Mouse (Mus musculus) erythroblast, embryonic 14.5 days (primary cell): Measurements from ENCODE around the gene Fam57a. TPM values are rescaled to one million over a fixed set of nuclear protein-coding genes. Genes with fewer than 3 reads are reported as not detected.

Source experiments
- H3K27me3 ChIP-seq: 2 replicates; pipeline ENCODE4 v1.6.1; 2012; ENCODE audit warnings: inconsistent platforms; ENCODE audit not compliant: control insufficient read depth
- H3K36me3 ChIP-seq: 2 replicates; pipeline ENCODE4 v1.6.1; 2012; ENCODE audit warnings: mild to moderate bottlenecking, inconsistent platforms; ENCODE audit not compliant: control insufficient read depth
- H3K4me1 ChIP-seq: 2 replicates; pipeline ENCODE4 v1.6.1; 2012; ENCODE audit warnings: inconsistent platforms; ENCODE audit not compliant: control insufficient read depth
- H3K4me3 ChIP-seq: replicated peaks from 2 replicates; pipeline ENCODE3; 2012; ENCODE audit warnings: moderate library complexity, mild to moderate bottlenecking, inconsistent platforms
- H3K9me3 ChIP-seq: 2 replicates; pipeline ENCODE4 v1.6.1; 2012; ENCODE audit warnings: low read length, inconsistent platforms, mixed read lengths; ENCODE audit not compliant: control insufficient read depth
- GATA1 ChIP-seq: IDR thresholded peaks from 2 replicates; pipeline ENCODE4 v1.6.1; 2012; ENCODE audit warnings: low read length, inconsistent platforms, mixed read lengths
- TAL1 ChIP-seq: IDR thresholded peaks from 3 replicates; pipeline ENCODE4 v1.6.1; 2012; ENCODE audit warnings: low read length, inconsistent platforms, mixed read lengths
- polyA plus RNA-seq: library from polyadenylated mRNA; stranded (reverse); fragments of >175 nt; gene quantifications from 2 replicates; pipeline ENCODE4 v1.2.3, GENCODE M21; 2012

The Fam57a gene
- polyA plus RNA-seq, 1 experiment: not detected

DNA sequence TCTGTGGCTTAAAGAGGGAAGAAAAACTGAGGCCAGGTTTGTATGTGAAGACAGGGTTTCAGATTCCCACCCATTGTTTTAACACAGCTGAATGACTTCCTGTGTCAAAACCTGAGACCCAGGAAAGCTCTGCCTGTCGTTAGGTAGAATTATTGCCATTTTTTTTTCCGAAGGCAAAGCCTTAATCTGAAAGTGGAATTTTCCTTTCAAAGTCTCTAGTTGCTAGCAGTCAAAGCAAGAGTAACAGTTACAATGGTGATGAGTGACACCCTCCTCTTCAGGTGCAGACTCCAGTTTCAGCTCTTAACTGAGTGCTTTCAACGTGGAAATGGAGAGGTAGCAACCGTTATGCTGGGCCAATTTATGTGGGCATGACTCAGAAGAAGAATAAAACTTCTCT, 28.5 kb upstream of the Fam57a start:
- Histone ChIP-seq H3K4me3 (no peak overlapping the region), H3K36me3 (peaks cover 8% of the 10 kb centered on the region; the same call in 1 of the 2 replicates), H3K9me3 (no peaks in the 10 kb centered on the region), H3K27me3 (no peaks in the 10 kb centered on the region), H3K4me1 (no peaks in the 10 kb centered on the region; the same call in 1 of the 2 replicates)
- TF ChIP-seq TAL1 (no peak), GATA1 (no peak)

DNA sequence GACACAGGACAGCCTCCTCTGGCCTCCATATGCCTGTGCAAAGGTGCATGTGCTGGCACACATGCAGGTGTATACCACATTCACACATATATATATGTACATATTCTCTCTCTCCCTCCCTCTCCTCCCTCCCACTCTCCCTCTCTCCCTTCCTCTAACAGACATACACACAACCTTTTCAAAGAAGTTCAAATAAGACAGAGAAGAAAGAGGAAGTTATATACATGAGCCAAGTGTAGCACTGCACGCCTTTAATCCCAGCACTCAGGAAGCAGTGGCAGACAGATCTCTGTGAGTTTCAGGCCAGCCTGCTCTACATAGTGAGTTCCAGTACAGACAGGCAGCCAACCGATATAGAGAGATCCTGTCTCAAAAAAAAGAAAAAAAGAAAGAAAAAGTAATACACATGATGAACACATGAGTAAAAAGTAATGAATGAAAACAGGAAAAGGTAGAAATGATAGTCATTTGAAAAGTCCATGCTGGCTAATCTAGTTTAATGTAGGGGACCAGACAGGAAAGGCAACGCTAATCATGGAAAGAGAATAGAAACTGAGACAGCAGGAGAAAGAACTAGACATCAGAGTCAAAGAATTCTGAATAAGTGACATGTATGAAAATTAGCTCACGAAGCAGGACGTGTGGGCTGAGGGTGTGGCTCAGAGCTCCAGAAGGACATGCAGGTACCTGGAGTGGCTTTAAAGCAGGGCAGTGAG, 26.1 kb upstream of the Fam57a start:
- TF ChIP-seq GATA1 (no peak), TAL1 (no peak)
- Histone ChIP-seq H3K36me3 (peaks cover 10% of the 10 kb centered on the region; the same call in 1 of the 2 replicates), H3K4me3 (no peak overlapping the region), H3K27me3 (no peaks in the 10 kb centered on the region), H3K4me1 (no peaks in the 10 kb centered on the region; the same call in 1 of the 2 replicates), H3K9me3 (no peaks in the 10 kb centered on the region)

DNA sequence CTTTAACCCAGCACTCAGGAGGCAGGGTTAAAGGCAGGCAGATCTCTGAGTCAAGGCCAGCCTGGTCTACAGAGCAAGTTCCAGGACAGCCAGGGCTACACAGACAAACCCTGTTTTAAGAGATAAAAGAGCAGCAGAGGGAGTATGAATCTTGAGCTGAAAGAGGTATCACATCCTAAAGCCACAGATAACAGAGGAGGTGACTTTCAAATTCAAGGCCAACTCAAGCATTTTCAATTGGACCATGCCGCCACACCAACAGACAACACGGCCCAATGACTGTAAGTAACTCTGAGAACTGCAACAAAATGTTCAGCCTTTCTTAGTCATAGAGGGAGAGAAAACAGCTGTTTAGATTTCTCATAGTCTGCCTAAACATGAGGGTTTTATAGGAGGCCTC, 25.3 kb upstream of the Fam57a start:
- H3K4me1 ChIP-seq: no peaks in the 10 kb centered on the region; the same call in 1 of the 2 replicates
- no peak for TF ChIP-seq TAL1
- no peak for TF ChIP-seq GATA1
- peaks cover 10% of the 10 kb centered on the region; the same call in 1 of the 2 replicates for H3K36me3 ChIP-seq

DNA sequence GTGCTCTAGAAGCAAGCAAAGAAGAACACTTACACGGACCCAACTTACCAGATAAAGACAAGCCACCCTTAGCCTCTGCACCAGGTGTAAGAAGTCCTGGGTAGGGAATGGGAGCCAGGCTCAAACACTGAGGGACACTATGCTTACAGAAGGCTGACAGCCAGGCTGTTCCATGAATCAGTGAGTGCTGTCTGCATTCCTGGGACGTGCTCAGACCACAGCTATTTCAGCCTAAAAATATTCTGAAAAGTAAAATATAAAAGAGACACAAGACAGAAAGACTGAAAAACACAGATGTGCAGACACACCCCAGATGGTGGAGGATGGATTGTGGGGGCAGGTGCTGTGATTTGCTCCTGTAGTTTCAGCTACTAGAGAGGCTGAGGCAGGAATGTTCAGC, 24.6 kb upstream of the Fam57a start:
- Histone ChIP-seq H3K36me3 (peaks cover 12% of the 10 kb centered on the region; the same call in 1 of the 2 replicates), H3K27me3 (no peaks in the 10 kb centered on the region), H3K9me3 (no peaks in the 10 kb centered on the region), H3K4me3 (no peak overlapping the region), H3K4me1 (no peaks in the 10 kb centered on the region; the same call in 1 of the 2 replicates)
- TF ChIP-seq TAL1 (no peak), GATA1 (no peak)

More for the DNA sequence above, 25.3 kb upstream of the Fam57a start:
- H3K9me3 ChIP-seq: no peaks in the 10 kb centered on the region
- no peak overlapping the region for H3K4me3 ChIP-seq
- H3K27me3 ChIP-seq: no peaks in the 10 kb centered on the region

DNA sequence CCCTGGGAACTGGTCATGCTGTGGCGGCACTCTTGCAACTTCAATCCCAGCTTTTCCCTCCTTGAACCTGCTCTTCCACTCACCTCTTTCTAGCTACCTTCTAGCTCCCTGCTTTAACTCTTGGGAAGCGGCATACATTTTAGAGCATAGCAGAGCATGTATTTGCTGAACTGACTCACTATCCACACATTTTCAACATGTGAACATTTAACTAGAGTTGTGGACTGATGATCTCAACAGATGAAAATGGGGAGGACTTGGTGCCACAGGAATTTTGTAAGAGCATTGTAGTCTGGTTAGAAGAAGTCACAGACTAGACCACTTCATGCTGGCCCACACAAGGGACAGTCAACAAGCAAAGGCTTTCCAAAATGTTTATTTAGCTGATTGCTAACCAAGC, 21.1 kb upstream of the Fam57a start:
- H3K27me3 ChIP-seq: no peaks in the 10 kb centered on the region
- TF ChIP-seq TAL1 (no peak), GATA1 (no peak)
- no peak overlapping the region for H3K4me3 ChIP-seq
- H3K36me3 ChIP-seq: peaks cover 26% of the 10 kb centered on the region
- no peaks in the 10 kb centered on the region; the same call in 1 of the 2 replicates for H3K4me1 ChIP-seq
- no peaks in the 10 kb centered on the region for H3K9me3 ChIP-seq

DNA sequence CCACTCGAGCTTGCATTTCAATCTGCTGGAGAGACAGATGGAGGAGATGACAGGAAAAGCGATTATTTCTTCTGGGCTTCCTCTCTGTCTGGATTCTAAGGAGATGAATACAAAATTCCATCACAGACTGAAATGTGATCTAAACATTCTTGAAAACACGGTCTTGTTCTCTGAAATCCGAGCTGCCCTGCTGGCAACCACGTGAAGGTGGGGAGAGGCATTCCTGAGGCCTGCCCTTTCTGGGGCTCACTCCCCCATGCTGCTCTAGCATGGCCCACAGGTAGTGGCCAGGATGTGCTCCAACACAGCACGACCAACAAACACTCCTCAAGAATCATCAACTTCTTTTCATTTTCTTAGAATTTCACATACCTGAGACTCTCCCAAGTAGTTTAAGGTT, 19.2 kb upstream of the Fam57a start:
- H3K27me3 ChIP-seq: no peaks in the 10 kb centered on the region
- TF ChIP-seq TAL1 (no peak), GATA1 (no peak)
- H3K4me1 ChIP-seq: no peaks in the 10 kb centered on the region
- no peaks in the 10 kb centered on the region for H3K9me3 ChIP-seq
- H3K4me3 ChIP-seq: no peak overlapping the region
- H3K36me3 ChIP-seq: peaks cover 22% of the 10 kb centered on the region

DNA sequence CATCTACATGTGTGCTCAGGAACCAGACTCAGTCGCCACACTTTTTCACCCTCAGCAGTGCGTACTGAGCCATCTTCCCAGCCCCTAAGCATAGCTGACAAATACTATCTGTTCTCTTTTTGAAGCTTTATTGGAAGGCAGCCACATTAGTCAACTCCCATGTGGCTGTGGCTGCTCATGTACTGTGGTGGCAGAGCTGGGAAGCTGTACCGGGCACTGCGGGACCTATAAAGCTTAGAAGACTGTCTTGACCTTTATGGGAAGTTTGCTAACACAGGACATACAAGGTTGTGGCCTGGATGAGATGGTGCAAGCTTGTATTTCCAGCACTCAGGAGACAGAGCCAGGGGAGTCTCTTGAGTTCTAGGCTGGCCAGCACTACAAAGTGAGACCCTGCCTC, 12.8 kb upstream of the Fam57a start:
- TF ChIP-seq GATA1 (no peak), TAL1 (no peak)
- H3K36me3 ChIP-seq: peaks cover 10% of the 10 kb centered on the region
- no peaks in the 10 kb centered on the region for H3K9me3 ChIP-seq

DNA sequence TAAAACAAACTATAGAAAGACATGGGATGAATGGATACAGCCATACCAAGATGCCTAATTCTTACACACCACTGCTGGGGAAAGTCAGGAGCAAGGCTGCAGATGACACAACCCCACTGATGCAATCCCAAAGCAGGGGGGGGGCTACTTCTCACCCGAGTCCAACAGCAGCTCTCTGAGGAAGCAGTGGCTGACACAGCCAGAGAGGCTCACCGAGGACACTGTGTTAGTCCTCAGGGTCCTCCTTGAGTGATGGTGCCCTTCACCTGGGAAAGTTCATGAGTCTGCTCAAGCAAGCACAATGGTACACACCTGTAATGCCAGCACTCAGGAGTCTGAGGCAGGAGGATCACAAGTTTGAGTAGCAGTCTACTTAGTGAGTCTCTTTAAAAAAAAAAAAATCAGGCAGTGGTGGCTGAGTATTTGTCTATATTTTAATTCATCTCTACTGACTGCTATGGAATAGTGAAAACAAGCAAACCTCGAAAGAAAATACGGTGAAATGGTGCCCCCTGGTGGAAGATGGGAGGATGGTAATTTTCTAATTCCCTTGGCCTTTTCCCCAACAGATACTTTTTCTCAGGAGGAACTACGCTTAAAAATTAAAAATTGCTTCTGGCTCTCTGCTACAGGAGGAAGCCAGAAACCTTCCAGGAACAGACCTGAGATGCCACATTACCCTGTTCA, 12.2 kb upstream of the Fam57a start:
- no peak for TF ChIP-seq GATA1
- TF ChIP-seq TAL1: no peak
- no peaks in the 10 kb centered on the region for H3K27me3 ChIP-seq
- peaks cover 13% of the 10 kb centered on the region for H3K36me3 ChIP-seq
- H3K9me3 ChIP-seq: no peaks in the 10 kb centered on the region
- no peak overlapping the region for H3K4me3 ChIP-seq
- peaks cover 2% of the 10 kb centered on the region; the same call in 1 of the 2 replicates for H3K4me1 ChIP-seq

More for the DNA sequence above, 12.8 kb upstream of the Fam57a start:
- peaks cover 2% of the 10 kb centered on the region; the same call in 1 of the 2 replicates for H3K4me1 ChIP-seq
- no peaks in the 10 kb centered on the region for H3K27me3 ChIP-seq
- no peak overlapping the region for H3K4me3 ChIP-seq

DNA sequence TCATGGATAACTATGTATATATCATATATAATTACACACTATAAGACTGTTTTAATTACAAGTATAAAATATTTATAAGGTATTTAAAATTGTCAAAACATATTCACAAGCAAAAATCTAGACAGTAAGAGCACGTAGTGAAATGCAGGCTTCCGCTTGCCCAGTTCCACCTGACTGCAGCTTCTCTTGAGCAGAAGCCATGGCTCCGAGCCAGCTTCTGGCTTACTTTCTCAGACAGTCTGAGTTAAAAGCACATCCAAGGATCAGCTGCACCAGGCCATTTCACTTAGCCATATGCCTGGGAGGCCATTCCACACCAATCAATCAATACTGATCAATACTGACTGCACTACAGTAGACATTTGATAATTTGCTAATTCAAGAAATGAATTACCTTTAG, 10.5 kb upstream of the Fam57a start:
- Histone ChIP-seq H3K27me3 (no peaks in the 10 kb centered on the region), H3K4me3 (no peak overlapping the region), H3K9me3 (no peaks in the 10 kb centered on the region), H3K4me1 (peaks cover 2% of the 10 kb centered on the region; the same call in 1 of the 2 replicates), H3K36me3 (peaks cover 21% of the 10 kb centered on the region)
- TF ChIP-seq TAL1: no peak
